In genomic region chr9:37001935-37002535, GRCm38 (mm10) we compare ENCODE assay signal across 9 mouse cellular contexts.
A peak's percentile ranks its signal among the peaks of the same experiment; 100 is the strongest.
DNase-seq lines count a peak whose midpoint lies in the region; ATAC-seq and TF ChIP-seq lines count a peak whose summit lies in the region.
"Had no signal": no experiment of that assay in that cellular context is flagged by ENCODE, and none has a peak within 500 bp of the region (broad histone marks: within the 10 kb centered on the region; RNA-seq: fewer than 3 reads in every experiment).

No protein-coding gene starts in this region.

- intact Hi-C loops in left cerebral cortex, adult 2 months (cut with DNase I): no loop called here
- intact Hi-C loops in left cerebral cortex, postnatal 4 days (cut with DNase I): no loop called here

- no peaks in the 10 kb centered on the region for H3K9me3 ChIP-seq in forebrain, embryonic 13.5 days (replicated peaks)
- no peaks in the 10 kb centered on the region for H3K9me3 ChIP-seq in limb, embryonic 11.5 days (ENCODE audit: control insufficient read depth, low read length)
- H3K9me3 ChIP-seq in intestine, embryonic 15.5 days: no peaks in the 10 kb centered on the region
- H3K9me3 ChIP-seq in heart, embryonic 11.5 days (replicated peaks; ENCODE audit: control insufficient read depth, low read length): no peaks in the 10 kb centered on the region

- no peaks in the 10 kb centered on the region for H3K36me3 ChIP-seq in forebrain, embryonic 13.5 days (ENCODE audit: poor library complexity, severe bottlenecking)
- H3K36me3 ChIP-seq in limb, embryonic 11.5 days (ENCODE audit: control insufficient read depth, insufficient read depth, low read length): no peaks in the 10 kb centered on the region
- H3K36me3 ChIP-seq in intestine, embryonic 15.5 days: no peaks in the 10 kb centered on the region
- no peaks in the 10 kb centered on the region for H3K36me3 ChIP-seq in heart, embryonic 11.5 days (ENCODE audit: control insufficient read depth, insufficient read depth, low read length)

- H3K9ac ChIP-seq in forebrain, embryonic 13.5 days: peak overlapping the region; percentile 45; the same call in 1 of the 2 replicates
- H3K9ac ChIP-seq in limb, embryonic 11.5 days (ENCODE audit: low read length): no peak overlapping the region
- H3K9ac ChIP-seq in intestine, embryonic 15.5 days: no peak overlapping the region
- no peak overlapping the region for H3K9ac ChIP-seq in heart, embryonic 11.5 days (ENCODE audit: low read depth, low read length)

- 6% methylated on average over 7 of the region's 7 CpGs for WGBS in forebrain, embryonic 13.5 days
- 33% methylated on average over 7 of the region's 7 CpGs for WGBS in limb, embryonic 11.5 days
- WGBS in intestine, embryonic 15.5 days: 54% methylated on average over 7 of the region's 7 CpGs
- WGBS in heart, embryonic 11.5 days (ENCODE audit: insufficient replicate concordance): 47% methylated on average over 7 of the region's 7 CpGs

- no peak overlapping the region for H3K4me3 ChIP-seq in left cerebral cortex, adult 2 months
- no peak overlapping the region for H3K4me3 ChIP-seq in forebrain, embryonic 13.5 days
- no peak overlapping the region for H3K4me3 ChIP-seq in limb, embryonic 11.5 days (ENCODE audit: low read depth, low read length)
- no peak overlapping the region for H3K4me3 ChIP-seq in intestine, embryonic 15.5 days (replicated peaks)
- H3K4me3 ChIP-seq in heart, embryonic 11.5 days (ENCODE audit: low read depth, low read length): no peak overlapping the region

- H3K4me2 ChIP-seq in forebrain, embryonic 13.5 days: peak overlapping the region; percentile 15; the same call in 1 of the 2 replicates
- no peak overlapping the region for H3K4me2 ChIP-seq in limb, embryonic 11.5 days (ENCODE audit: low read depth, severe bottlenecking)
- H3K4me2 ChIP-seq in intestine, embryonic 15.5 days (replicated peaks): no peak overlapping the region
- H3K4me2 ChIP-seq in heart, embryonic 11.5 days: no peak overlapping the region

- H3K4me1 ChIP-seq in forebrain, embryonic 13.5 days: peaks cover 44% of the 10 kb centered on the region
- 0 out of 2 replicates have a peak, but pooled peaks cover 11% of the 10 kb centered on the region for H3K4me1 ChIP-seq in limb, embryonic 11.5 days (ENCODE audit: control insufficient read depth, insufficient read depth, low read length)
- H3K4me1 ChIP-seq in intestine, embryonic 15.5 days (replicated peaks): no peaks in the 10 kb centered on the region
- no peaks in the 10 kb centered on the region for H3K4me1 ChIP-seq in heart, embryonic 11.5 days (ENCODE audit: control insufficient read depth, insufficient read depth, low read length)

- ATAC-seq in forebrain, embryonic 13.5 days: peak; percentile 85
- ATAC-seq in limb, embryonic 11.5 days (ENCODE audit: insufficient number of reproducible peaks, low FRiP score, low TSS enrichment, low read depth): 0 out of 2 replicates have a peak, but pooled peaks have one; percentile 51
- no peak for ATAC-seq in intestine, embryonic 15.5 days
- no peak for ATAC-seq in heart, embryonic 11.5 days (replicated peaks; ENCODE audit: insufficient number of reproducible peaks, low FRiP score, low TSS enrichment)

- no peak; the same call in 1 of the 2 replicates for TF ChIP-seq CTCF in left cerebral cortex, adult 2 months (IDR thresholded peaks at IDR 0.05)

- peak overlapping the region; percentile 83 for H3K27ac ChIP-seq in left cerebral cortex, adult 2 months
- H3K27ac ChIP-seq in forebrain, embryonic 13.5 days: peak overlapping the region; percentile 81
- H3K27ac ChIP-seq in limb, embryonic 11.5 days (replicated peaks; ENCODE audit: low read depth, low read length): no peak overlapping the region
- no peak overlapping the region for H3K27ac ChIP-seq in intestine, embryonic 15.5 days
- H3K27ac ChIP-seq in heart, embryonic 11.5 days (ENCODE audit: low read depth, low read length): no peak overlapping the region

- H3K27me3 ChIP-seq in forebrain, embryonic 13.5 days: no peaks in the 10 kb centered on the region
- H3K27me3 ChIP-seq in limb, embryonic 11.5 days (ENCODE audit: control insufficient read depth, insufficient read depth, low read length): peaks cover 10% of the 10 kb centered on the region
- H3K27me3 ChIP-seq in intestine, embryonic 15.5 days (replicated peaks): no peaks in the 10 kb centered on the region
- no peaks in the 10 kb centered on the region for H3K27me3 ChIP-seq in heart, embryonic 11.5 days (ENCODE audit: control insufficient read depth, insufficient read depth, low read length)

- DNase-seq in left cerebral cortex, adult 2 months (ENCODE audit: extremely low spot score in 1 of 2, low spot score in 2 of 2): peak in 1 of 2 experiments; percentile 33
- no peak for DNase-seq in left cerebral cortex, postnatal 4 days
- no peak for DNase-seq in limb, embryonic 11.5 days (ENCODE audit: low spot score)
- DNase-seq in right cerebral cortex, postnatal 10 days (ENCODE audit: low spot score in 2 of 2): peak; percentile 56 to 62
- DNase-seq: adrenal gland, postnatal 25 days; thymus, postnatal 25 days had no signal

Comparison
In these comparisons a context has a peak if more than half of its experiments do, and no peak if none do; other contexts are left out.
1. DNase-seq: peak in right cerebral cortex, postnatal 10 days (2 of 2); none in left cerebral cortex, postnatal 4 days (single experiment) and limb, embryonic 11.5 days (single experiment).
2. H3K27ac ChIP-seq: peak in left cerebral cortex, adult 2 months (single experiment) and forebrain, embryonic 13.5 days (single experiment); none in limb, embryonic 11.5 days (single experiment), intestine, embryonic 15.5 days (single experiment) and heart, embryonic 11.5 days (single experiment).
3. ATAC-seq: peak in forebrain, embryonic 13.5 days (single experiment) and limb, embryonic 11.5 days (single experiment); none in intestine, embryonic 15.5 days (single experiment) and heart, embryonic 11.5 days (single experiment).